Mouse (Mus musculus): ENCODE data around the gene Fam206a. TPM values are rescaled to one million over a fixed set of nuclear protein-coding genes. Genes with fewer than 3 reads are reported as not detected.
A peak's percentile ranks its signal among the peaks of the same experiment; 100 is the strongest.

The Fam206a gene
- polyA plus RNA-seq, 1 experiment from 2014 or later = 12.1 TPM

- Histone ChIP-seq H3K27me3 (ENCODE audit: control insufficient read depth, insufficient read depth, low read length) (no peaks in the 10 kb centered on the region), H3K27ac (replicated peaks in 1 of 2; ENCODE audit: control insufficient read depth in 1 of 2, insufficient read depth in 1 of 2, low read depth in 2 of 2, low read length in 2 of 2) (no peak overlapping the region), H3K9me3 (ENCODE audit: control insufficient read depth, low read length) (peaks cover 4% of the 10 kb centered on the region; the same call in 1 of the 2 replicates), H3K4me2 (ENCODE audit: low read length) (no peak overlapping the region), H3K4me1 (ENCODE audit: control insufficient read depth in 2 of 2, insufficient read depth in 2 of 2, low read length in 2 of 2) (0 out of 4 replicates have a peak, but pooled peaks cover 0 to 2% of the 10 kb centered on the region in 2 experiments), H3K36me3 (ENCODE audit: control insufficient read depth, insufficient read depth, low read length) (peaks cover 34% of the 10 kb centered on the region), H3K9ac (ENCODE audit: low read length) (no peak overlapping the region), H3K4me3 (ENCODE audit: control insufficient read depth in 1 of 2, insufficient read depth in 1 of 2, low read depth in 1 of 2, low read length in 2 of 2) (no peak overlapping the region)
- no peak for ATAC-seq (ENCODE audit: insufficient number of reproducible peaks, insufficient read depth, low FRiP score, low read depth)
- WGBS = 89% methylated on average over 2 of the region's 2 CpGs
Observed at GRCm38 (mm10) chr4:56843963-56844362, 41.8 kb downstream of the Fam206a start.

GRCm38 (mm10) chr4:56844911-56845310, 42.8 kb downstream of the Fam206a start:
- H3K4me1 ChIP-seq (ENCODE audit: control insufficient read depth in 2 of 2, insufficient read depth in 2 of 2, low read length in 2 of 2) = 0 out of 4 replicates have a peak, but pooled peaks cover 0 to 2% of the 10 kb centered on the region in 2 experiments
- no peak overlapping the region for H3K9ac ChIP-seq (ENCODE audit: low read length)
- 85% methylated on average over 4 of the region's 4 CpGs for WGBS
- H3K9me3 ChIP-seq (ENCODE audit: control insufficient read depth, low read length) = peaks cover 4% of the 10 kb centered on the region; the same call in 1 of the 2 replicates
- no peak overlapping the region for H3K27ac ChIP-seq (replicated peaks in 1 of 2; ENCODE audit: control insufficient read depth in 1 of 2, insufficient read depth in 1 of 2, low read depth in 2 of 2, low read length in 2 of 2)
- no peaks in the 10 kb centered on the region for H3K27me3 ChIP-seq (ENCODE audit: control insufficient read depth, insufficient read depth, low read length)
- H3K36me3 ChIP-seq (ENCODE audit: control insufficient read depth, insufficient read depth, low read length) = peaks cover 32% of the 10 kb centered on the region
- no peak overlapping the region for H3K4me2 ChIP-seq (ENCODE audit: low read length)
- no peak overlapping the region for H3K4me3 ChIP-seq (ENCODE audit: control insufficient read depth in 1 of 2, insufficient read depth in 1 of 2, low read depth in 1 of 2, low read length in 2 of 2)
- no peak for ATAC-seq (ENCODE audit: insufficient number of reproducible peaks, insufficient read depth, low FRiP score, low read depth)

DNA sequence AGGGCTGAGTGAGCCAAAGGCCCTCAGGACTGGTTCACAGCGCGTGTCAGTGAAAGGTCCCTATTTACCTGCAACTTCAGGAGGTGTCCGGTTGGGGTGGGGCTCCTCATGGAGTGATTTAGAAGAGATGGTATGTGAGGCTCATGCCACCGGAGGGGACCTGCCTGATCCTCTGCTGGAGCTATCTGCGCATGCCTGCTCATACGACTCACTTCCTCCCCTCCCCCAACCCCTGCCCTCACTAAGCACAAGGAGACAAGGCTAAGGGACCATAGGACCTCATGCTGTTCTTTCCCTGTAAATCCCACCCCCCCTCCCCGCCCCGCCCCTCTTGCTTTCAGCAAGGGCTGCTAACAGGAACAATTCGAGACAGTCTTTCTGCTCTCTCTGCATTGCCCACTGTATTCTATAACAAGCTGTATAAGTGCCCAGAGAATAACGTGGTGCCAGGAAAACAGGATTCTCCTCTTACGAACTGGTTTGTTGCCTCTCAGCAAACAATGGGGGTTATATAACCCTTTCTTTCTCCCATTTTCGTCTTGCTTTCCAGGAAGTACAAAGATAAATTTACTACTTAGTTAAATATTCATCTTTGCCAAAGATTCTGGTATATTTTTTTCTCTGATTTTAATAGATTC, 43.9 kb downstream of the Fam206a start:
- 60% methylated on average over 12 of the region's 12 CpGs for WGBS

DNA sequence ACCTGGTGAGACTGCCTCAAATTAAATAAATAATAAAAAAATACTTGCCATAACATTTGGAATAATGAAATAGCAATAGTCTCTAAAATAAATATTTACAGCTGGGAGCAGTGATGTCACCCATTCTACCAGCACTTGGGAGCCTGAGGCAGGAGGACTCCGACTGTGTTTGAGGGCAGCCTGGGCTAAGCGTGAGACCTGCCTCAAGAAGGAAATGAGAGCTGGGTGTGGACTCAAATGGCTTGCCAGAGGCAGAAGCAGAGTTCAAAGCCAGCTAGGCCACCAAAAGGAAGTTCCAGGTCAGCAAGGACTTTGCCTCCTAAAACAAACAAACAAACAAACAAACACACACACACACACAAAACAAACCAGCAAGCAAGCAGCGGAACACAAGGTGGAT, 45.3 kb downstream of the Fam206a start:
- no peak overlapping the region for H3K4me3 ChIP-seq (ENCODE audit: control insufficient read depth in 1 of 2, insufficient read depth in 1 of 2, low read depth in 1 of 2, low read length in 2 of 2)
- no peak overlapping the region for H3K4me2 ChIP-seq (ENCODE audit: low read length)
- no peaks in the 10 kb centered on the region for H3K27me3 ChIP-seq (ENCODE audit: control insufficient read depth, insufficient read depth, low read length)
- no peak for ATAC-seq (ENCODE audit: insufficient number of reproducible peaks, insufficient read depth, low FRiP score, low read depth)
- peaks cover 3 to 10% of the 10 kb centered on the region in 2 experiments; a peak in 3 of 4 replicates for H3K4me1 ChIP-seq (ENCODE audit: control insufficient read depth in 2 of 2, insufficient read depth in 2 of 2, low read length in 2 of 2)
- peaks cover 19% of the 10 kb centered on the region for H3K36me3 ChIP-seq (ENCODE audit: control insufficient read depth, insufficient read depth, low read length)
- no peak overlapping the region for H3K9ac ChIP-seq (ENCODE audit: low read length)
- 91% methylated on average over 3 of the region's 3 CpGs for WGBS
- H3K27ac ChIP-seq (replicated peaks in 1 of 2; ENCODE audit: control insufficient read depth in 1 of 2, insufficient read depth in 1 of 2, low read depth in 2 of 2, low read length in 2 of 2) = no peak overlapping the region
- peaks cover 4% of the 10 kb centered on the region; the same call in 1 of the 2 replicates for H3K9me3 ChIP-seq (ENCODE audit: control insufficient read depth, low read length)

More for the DNA sequence above, 43.9 kb downstream of the Fam206a start:
- Histone ChIP-seq H3K4me2 (ENCODE audit: low read length) (no peak overlapping the region), H3K4me3 (ENCODE audit: control insufficient read depth in 1 of 2, insufficient read depth in 1 of 2, low read depth in 1 of 2, low read length in 2 of 2) (no peak overlapping the region), H3K4me1 (ENCODE audit: control insufficient read depth in 2 of 2, insufficient read depth in 2 of 2, low read length in 2 of 2) (peaks cover 3 to 6% of the 10 kb centered on the region in 2 experiments; a peak in 2 of 4 replicates), H3K36me3 (ENCODE audit: control insufficient read depth, insufficient read depth, low read length) (peaks cover 25% of the 10 kb centered on the region), H3K9me3 (ENCODE audit: control insufficient read depth, low read length) (peaks cover 4% of the 10 kb centered on the region; the same call in 1 of the 2 replicates), H3K27me3 (ENCODE audit: control insufficient read depth, insufficient read depth, low read length) (no peaks in the 10 kb centered on the region), H3K27ac (replicated peaks in 1 of 2; ENCODE audit: control insufficient read depth in 1 of 2, insufficient read depth in 1 of 2, low read depth in 2 of 2, low read length in 2 of 2) (no peak overlapping the region), H3K9ac (ENCODE audit: low read length) (no peak overlapping the region)
- ATAC-seq (ENCODE audit: insufficient number of reproducible peaks, insufficient read depth, low FRiP score, low read depth) = no peak

- peaks cover 19% of the 10 kb centered on the region for H3K36me3 ChIP-seq (ENCODE audit: control insufficient read depth, insufficient read depth, low read length)
- no peak overlapping the region for H3K4me3 ChIP-seq (ENCODE audit: control insufficient read depth in 1 of 2, insufficient read depth in 1 of 2, low read depth in 1 of 2, low read length in 2 of 2)
- no peak overlapping the region for H3K9ac ChIP-seq (ENCODE audit: low read length)
- peaks cover 2 to 10% of the 10 kb centered on the region in 2 experiments; a peak in 3 of 4 replicates for H3K4me1 ChIP-seq (ENCODE audit: control insufficient read depth in 2 of 2, insufficient read depth in 2 of 2, low read length in 2 of 2)
- H3K27ac ChIP-seq (replicated peaks in 1 of 2; ENCODE audit: control insufficient read depth in 1 of 2, insufficient read depth in 1 of 2, low read depth in 2 of 2, low read length in 2 of 2) = no peak overlapping the region
- H3K4me2 ChIP-seq (ENCODE audit: low read length) = no peak overlapping the region
- no peaks in the 10 kb centered on the region for H3K27me3 ChIP-seq (ENCODE audit: control insufficient read depth, insufficient read depth, low read length)
- WGBS = 82% methylated on average over 6 of the region's 6 CpGs
- no peak for ATAC-seq (ENCODE audit: insufficient number of reproducible peaks, insufficient read depth, low FRiP score, low read depth)
- peaks cover 4% of the 10 kb centered on the region; the same call in 1 of the 2 replicates for H3K9me3 ChIP-seq (ENCODE audit: control insufficient read depth, low read length)
Observed at GRCm38 (mm10) chr4:56848044-56848443, 45.9 kb downstream of the Fam206a start.

GRCm38 (mm10) chr4:56850724-56851123, 48.6 kb downstream of the Fam206a start:
- Histone ChIP-seq H3K4me1 (ENCODE audit: control insufficient read depth in 2 of 2, insufficient read depth in 2 of 2, low read length in 2 of 2) (peaks cover 2 to 10% of the 10 kb centered on the region in 2 experiments; a peak in 3 of 4 replicates), H3K27me3 (ENCODE audit: control insufficient read depth, insufficient read depth, low read length) (no peaks in the 10 kb centered on the region), H3K27ac (replicated peaks in 1 of 2; ENCODE audit: control insufficient read depth in 1 of 2, insufficient read depth in 1 of 2, low read depth in 2 of 2, low read length in 2 of 2) (peak overlapping the region in 1 of 2 experiments; percentile 46; a peak in 1 of 4 replicates), H3K36me3 (ENCODE audit: control insufficient read depth, insufficient read depth, low read length) (peaks cover 9% of the 10 kb centered on the region; the same call in 1 of the 2 replicates), H3K4me3 (ENCODE audit: control insufficient read depth in 1 of 2, insufficient read depth in 1 of 2, low read depth in 1 of 2, low read length in 2 of 2) (no peak overlapping the region), H3K9ac (ENCODE audit: low read length) (peak overlapping the region; percentile 2; the same call in 1 of the 2 replicates), H3K4me2 (ENCODE audit: low read length) (peak overlapping the region; percentile 34; the same call in 1 of the 2 replicates), H3K9me3 (ENCODE audit: control insufficient read depth, low read length) (no peaks in the 10 kb centered on the region)
- 4% methylated on average over 6 of the region's 6 CpGs for WGBS
- peak; percentile 59; the same call in 1 of the 2 replicates for ATAC-seq (ENCODE audit: insufficient number of reproducible peaks, insufficient read depth, low FRiP score, low read depth)

GRCm38 (mm10) chr4:56855935-56856334, 53.8 kb downstream of the Fam206a start:
- no peak for ATAC-seq (ENCODE audit: insufficient number of reproducible peaks, insufficient read depth, low FRiP score, low read depth)
- peaks cover 0 to 5% of the 10 kb centered on the region in 2 experiments; a peak in 3 of 4 replicates for H3K4me1 ChIP-seq (ENCODE audit: control insufficient read depth in 2 of 2, insufficient read depth in 2 of 2, low read length in 2 of 2)
- no peak overlapping the region for H3K4me3 ChIP-seq (ENCODE audit: control insufficient read depth in 1 of 2, insufficient read depth in 1 of 2, low read depth in 1 of 2, low read length in 2 of 2)
- no peaks in the 10 kb centered on the region for H3K27me3 ChIP-seq (ENCODE audit: control insufficient read depth, insufficient read depth, low read length)
- H3K9me3 ChIP-seq (ENCODE audit: control insufficient read depth, low read length) = no peaks in the 10 kb centered on the region
- no peak overlapping the region for H3K4me2 ChIP-seq (ENCODE audit: low read length)
- H3K36me3 ChIP-seq (ENCODE audit: control insufficient read depth, insufficient read depth, low read length) = no peaks in the 10 kb centered on the region
- 88% methylated on average over 5 of the region's 5 CpGs for WGBS
- H3K9ac ChIP-seq (ENCODE audit: low read length) = no peak overlapping the region
- no peak overlapping the region for H3K27ac ChIP-seq (replicated peaks in 1 of 2; ENCODE audit: control insufficient read depth in 1 of 2, insufficient read depth in 1 of 2, low read depth in 2 of 2, low read length in 2 of 2)
